Mouse (Mus musculus) MEL-GATA-1-ER (cell line): ENCODE measurements around the gene 2900026A02Rik.

Experiments
- DNase-seq: peaks from one replicate; pipeline ENCODE4 v3.0.0-alpha.2; 2012; ENCODE audit warnings: low read depth; ENCODE audit errors: extremely low read depth

2900026A02Rik gene

DNA sequence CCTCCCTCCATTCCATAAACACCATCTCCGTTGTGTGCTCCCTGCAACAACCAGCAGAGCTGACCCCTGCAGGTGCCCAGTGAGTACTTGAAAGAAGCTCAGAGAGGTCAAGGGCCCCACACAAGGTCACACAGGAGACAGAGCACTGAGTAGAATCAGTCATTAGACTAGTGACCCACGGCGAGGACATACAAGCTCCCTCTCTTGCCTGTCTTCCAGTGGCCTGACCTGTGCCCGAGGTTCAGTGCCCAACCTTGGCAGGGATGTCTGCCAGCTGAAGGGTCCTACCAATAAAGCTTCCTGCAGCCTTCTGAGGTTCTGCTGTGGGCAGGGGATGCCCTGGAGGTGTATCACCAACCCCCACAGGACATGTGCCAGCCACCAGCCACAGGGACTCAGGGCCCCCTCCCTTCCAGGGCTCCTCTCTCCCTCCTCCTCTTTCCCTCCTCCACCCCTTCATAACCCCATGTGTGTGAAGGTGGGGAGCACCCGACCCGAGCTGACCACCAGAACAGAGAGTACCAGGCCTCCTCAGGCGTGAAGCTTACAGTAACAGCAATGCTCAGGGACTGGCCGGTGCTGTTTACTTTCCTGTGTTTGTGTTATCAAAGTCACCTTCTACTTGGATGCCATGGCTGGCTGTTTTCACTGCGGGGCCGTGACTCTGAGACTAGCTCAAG, 8.7 kb downstream of the 2900026A02Rik start:
- DNase-seq = no peak

DNA sequence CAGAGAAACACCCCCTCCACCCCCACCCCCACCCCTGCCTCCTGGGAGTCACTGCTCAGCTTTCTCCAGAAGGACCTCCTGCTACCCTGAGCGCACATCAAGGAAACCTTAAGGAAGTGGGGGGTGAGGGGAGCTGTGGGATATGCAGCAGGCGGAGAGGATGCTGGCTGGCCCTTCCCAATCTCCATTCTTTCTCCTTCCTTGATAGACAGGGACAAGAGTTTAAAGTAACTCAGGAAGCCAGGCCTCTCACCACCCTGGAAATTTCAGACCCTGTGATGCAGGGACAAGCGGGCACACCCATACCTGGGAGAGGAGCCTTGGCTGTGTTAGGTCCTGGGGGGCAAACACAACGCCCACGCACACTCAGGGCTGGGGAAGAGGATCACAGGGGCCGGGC, 10.7 kb downstream of the 2900026A02Rik start:
- no peak for DNase-seq

DNA sequence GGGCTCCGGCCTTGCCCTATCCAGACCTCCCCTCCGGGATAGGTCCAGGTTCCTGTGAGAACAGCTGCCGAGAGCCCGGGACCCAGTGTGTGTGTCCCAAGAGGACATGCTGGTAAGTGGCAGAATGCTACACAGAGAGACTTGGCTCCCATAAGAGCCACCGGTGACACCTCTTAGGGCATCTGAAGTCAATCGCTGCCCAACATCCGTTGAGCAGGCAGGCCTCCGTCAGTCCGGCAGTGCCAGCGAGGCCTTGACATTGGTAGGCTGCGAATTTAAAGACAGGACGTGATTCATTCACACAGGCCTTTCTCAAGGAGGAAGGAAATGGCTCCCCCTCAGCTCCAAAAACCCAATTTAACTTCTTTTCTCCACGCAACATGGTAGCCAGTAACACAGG, 11.1 kb downstream of the 2900026A02Rik start:
- no peak for DNase-seq

DNA sequence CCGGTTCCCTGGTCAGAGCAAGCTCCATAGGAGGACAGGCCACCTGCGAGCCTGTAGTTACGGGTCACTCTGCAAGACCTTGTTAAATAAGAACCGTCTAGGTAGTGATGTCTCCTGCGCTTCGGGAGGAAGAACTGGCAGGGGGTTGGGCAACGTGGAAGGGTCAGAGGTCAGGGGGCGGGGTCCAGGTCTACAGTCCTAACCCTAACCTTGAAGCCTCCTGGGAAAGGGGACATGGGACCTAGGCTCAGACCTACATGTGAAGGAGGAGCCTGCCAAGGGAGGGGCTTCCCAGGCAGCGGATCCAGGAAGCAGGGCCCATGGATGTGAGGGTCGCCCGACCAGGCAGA, 11.7 kb downstream of the 2900026A02Rik start:
- DNase-seq = no peak

DNA sequence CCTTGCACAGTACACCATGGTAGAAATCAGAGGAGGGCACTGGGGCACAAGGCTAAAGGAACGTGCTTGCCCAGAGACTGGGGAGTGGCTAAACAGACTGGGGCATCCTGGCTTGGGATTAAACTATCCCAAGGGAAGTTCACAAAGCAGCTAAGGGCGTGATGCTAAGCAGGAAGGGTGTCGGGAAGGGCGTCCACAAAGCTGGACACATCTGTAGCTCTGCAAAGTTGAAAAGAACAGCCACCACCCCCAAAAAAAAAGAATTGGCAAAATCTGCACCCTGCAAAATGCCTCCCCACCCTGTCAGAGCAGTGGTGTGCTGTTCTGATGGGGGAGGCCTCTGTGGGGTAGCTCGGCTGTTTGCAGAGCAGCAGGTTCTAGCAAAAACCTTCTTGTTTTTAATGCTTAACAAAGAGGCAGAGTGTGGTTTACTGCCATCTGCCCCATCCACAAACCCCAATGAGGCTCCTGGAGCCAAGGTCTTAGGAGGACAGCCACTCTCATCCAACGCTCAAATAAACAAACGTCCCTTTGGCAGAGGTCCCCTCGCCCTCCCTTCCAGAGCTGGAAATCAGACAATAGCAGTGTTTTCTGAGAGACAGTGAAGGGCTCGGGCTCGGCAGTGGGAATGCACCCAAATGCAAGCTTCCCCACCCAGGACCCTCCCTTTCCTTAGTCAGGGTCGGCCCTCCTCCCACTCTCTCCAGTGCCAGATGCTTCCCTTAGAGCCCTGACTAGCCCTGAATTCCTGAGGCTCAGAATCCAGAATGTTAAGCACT, 12.2 kb downstream of the 2900026A02Rik start:
- DNase-seq = no peak

DNA sequence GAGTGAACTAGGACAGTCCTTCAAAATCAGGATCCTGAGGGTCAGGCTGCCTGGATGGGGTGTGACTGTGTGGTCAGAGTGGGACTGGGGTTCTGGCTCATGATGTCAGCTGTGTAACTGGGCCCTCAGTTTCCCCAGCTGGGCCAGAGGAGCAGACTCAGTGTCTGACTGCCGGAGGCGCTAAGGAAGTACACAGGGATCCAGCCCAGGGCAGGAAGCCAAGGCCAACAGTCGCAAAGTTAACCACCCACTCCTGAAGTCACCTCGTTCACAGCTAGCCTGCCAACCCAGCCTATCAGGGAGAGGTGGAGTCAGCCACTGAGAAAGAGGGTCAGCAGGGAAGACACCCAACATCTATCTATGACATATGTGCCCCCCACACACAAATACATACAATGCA, 13.0 kb downstream of the 2900026A02Rik start:
- DNase-seq = no peak

DNA sequence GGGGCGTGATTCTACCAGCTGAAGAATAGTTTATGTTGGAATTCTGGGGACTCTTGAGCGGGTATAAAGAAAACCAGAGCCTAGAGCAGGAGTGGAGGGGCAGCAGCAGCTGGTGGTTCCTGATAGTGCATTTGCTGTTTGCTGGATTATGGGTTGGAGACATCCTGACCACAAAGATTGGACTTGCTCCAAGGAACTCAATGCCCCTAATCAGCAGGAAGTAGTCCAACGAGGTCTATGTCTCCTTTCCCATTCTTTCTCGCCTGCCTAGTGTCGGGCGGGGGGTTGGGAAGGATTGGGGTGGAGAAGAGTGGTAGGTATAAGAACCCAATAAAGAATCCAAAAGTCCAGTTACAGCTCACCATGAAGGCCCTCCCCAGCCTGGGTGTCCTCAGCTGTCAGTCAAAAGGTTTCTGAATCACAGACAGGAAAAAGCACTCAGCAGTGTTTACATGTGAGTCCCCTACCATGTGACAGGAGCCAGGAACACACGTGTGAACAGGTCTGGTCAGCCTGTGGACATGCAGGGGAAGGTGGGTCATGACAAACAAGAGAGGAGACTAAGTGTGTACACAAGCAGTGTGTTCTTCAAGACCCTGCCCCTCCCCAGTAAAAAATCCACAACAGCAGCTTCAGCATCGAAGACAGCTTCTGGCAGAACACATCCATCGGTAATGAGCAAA, 14.2 kb downstream of the 2900026A02Rik start:
- no peak for DNase-seq

DNA sequence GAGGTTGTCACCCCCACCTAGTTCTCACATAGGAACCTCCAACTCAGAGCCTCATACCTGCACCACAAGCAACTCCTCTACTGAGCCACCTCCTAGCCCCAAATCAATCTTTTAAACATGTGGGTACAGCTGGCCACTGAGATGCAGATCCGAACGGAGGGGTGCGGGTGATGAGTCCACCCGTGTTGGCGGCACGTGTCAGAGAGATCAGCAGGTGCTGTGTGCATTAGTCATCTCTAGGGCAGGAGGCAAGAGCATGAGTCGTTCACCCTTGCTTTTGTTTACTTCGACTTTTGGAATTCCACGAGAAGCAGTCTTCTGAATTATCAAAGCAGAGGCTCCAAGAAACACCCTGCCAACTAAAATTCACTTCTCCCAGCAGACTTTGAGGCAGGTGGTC, 16.8 kb downstream of the 2900026A02Rik start:
- DNase-seq = no peak

DNA sequence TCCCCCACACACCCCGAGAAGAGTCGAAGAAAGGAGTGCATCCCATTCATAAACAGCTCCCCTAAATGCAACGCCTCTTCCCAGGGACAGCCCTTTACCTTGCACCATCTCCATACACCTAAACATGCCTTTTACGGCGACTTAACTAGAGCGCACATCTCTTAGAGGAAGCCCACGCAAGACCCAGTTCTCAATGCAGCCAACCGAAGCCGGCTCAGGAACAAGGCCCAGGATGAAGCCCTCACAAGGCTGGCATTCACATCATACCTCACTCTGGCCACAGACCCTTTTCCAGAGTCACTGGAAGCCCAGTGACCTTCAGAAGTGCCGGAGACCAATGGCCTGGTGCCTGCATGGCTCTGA, 21.3 kb downstream of the 2900026A02Rik start:
- no peak for DNase-seq

DNA sequence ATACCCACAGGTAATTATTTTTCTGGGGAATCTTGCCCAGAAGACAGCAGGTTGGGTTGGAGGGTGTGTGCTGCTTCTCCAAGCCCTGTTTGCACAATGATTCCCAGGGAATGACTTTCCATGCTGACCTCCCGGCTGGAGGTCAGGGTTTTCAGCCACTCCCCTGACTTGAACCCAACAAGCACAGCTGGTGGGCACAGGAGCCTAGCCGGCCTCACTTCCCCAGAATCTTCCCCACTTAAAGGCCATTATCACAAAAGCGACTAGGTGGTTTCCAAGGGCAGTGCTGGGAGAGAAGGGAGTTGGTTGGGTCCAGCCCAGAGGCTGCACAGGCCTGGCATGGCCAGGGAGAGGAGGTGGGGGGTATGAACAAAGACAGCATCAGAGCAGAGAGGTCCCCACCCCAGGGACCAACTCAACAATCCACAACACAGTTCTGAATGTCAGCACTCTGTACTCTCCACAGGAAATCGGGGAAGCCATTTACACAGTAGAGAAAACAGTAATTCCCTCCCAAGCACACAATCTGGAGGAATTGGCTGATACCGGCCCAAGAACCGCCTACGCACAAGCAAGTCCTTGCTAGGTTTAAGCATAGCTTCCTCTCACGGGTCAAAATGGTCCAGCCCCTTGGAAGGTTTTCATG, 21.8 kb downstream of the 2900026A02Rik start:
- DNase-seq = no peak

DNA sequence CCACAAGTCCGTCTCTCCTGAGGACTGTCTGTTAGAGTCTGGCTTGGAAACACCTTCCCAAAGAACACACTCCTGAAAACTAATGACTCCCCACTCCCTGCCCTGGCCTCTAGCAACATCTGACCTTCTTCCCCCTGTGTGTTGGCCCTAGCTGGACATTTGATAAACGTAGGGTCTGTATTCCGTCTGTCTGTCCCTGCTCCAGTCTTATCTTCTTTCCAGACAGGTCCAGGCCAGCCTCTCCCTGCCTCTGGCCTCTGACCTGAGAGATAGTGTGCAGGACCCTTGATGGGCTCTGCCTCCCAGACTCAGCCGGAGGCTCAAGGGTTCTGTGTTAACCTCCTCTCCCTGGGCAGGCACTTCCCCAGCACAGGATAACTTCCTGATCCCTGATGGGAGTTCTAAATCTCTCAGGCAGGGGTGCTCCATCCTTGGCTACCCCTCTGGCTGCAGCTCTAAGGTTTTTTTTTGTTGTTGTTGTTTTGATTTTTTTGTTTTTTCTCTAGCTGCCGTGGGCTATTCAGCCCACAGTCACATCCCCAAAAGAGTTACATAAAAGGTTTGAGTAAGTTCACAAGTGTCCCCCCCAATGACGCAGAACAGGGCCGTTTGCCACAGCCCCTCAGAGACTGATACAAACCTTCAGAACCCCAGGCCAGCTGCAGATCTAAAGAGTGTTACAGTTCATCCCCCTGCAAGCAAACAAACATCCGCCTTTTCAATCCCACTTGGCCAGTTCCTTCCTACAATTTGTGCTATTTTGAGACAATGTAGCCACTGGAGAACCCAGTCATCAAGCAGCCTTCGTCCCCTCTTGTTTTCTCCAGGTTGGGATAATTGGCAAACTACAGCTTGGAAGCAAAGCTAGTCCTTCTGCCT, 23.9 kb downstream of the 2900026A02Rik start:
- DNase-seq = no peak

DNA sequence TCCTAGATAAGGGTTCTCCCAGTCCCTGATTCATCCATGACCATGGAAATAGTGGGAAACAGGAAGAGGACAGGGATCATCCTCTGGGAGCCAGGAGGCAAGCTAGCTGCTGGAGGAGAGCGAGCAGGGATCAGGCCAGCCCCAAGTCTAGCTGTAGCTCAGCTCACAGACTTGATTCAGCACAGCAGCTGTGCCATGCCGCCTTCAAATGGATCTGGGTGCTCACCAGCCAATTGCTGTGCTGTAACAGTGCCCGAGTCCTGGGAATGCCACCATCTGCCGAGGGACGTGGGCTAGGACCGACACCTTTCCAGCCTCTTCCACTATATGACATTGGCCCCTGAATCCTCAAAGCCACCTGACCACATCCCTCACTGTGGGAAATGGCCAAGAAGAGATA, 25.1 kb downstream of the 2900026A02Rik start:
- DNase-seq = no peak

DNA sequence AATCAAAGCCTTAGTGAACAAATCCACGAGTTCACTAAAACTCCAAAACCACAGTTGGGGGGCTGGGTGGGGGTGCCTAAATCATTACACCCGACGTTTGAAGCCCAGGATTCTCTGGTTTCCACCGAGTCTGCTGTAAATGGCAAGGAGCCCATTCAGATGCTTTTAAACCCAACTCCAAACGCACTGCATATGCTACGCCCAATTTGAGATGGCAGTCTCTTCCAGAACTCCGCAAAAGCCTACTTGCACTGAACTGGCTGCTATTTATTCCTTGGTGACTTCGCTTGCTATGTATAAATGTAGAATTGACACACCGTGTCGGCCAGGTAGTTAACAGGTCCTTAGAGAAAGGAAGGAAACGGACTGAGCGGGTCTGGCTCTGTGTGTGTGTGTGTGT, 25.6 kb downstream of the 2900026A02Rik start:
- no peak for DNase-seq

DNA sequence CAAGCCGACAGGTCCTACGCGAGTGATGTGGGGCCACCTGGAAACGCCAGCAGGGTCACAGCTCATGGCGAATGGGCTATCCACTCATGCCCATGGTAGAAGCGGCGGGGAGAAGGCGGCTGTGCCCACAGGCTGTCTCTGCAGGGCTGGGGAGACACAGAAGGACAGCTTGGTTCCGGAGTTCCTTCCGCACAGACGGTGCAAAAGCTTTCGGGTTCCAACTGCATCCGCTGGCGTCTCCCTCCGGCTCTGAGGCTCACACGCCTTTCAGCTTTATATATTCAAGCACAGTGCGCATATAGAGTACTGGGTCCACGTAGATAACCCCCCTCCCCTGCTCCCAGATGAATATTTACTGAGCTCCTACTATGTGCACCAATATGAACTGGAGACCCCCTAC, 27.3 kb downstream of the 2900026A02Rik start:
- DNase-seq = no peak

DNA sequence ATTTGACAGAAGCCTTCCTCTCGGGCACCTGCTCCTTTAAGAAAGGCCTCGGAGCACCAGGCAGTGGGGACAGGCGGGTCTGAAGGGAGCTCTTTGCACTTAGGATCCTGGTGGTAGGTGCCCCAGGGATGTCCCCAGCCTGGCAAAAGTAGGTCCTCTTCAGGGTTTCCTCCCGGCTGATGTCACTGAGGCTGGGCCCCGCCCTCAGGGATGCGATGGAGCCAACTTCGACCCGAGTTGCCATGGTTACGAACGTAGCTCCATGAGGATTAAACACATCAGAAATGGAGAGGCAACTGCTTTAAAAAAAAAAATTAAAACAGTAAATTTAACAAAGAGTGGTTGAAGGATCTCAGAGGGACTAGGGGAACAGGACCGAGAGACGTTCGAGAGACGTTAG, 29.1 kb downstream of the 2900026A02Rik start:
- no peak for DNase-seq

DNA sequence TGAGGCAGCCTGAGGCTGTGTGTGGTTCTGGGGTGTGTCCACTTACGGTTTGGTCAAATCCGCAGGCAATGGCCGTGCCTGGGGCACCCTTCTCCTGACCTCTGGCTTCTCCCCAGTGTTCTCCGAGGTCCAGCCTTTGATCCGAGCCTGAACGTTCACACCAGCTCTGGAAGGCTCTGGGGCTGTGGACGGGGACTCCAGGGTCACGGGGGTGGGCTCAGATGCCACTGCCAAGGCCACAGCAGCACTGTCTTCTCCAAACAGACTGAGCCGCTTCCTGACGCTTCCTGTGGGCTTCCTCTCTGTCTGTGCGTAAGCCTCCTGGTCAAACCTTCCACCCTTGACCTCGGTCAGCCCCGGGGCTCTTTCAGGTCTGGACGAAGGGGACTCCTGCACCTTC, 30.5 kb downstream of the 2900026A02Rik start:
- no peak for DNase-seq

DNA sequence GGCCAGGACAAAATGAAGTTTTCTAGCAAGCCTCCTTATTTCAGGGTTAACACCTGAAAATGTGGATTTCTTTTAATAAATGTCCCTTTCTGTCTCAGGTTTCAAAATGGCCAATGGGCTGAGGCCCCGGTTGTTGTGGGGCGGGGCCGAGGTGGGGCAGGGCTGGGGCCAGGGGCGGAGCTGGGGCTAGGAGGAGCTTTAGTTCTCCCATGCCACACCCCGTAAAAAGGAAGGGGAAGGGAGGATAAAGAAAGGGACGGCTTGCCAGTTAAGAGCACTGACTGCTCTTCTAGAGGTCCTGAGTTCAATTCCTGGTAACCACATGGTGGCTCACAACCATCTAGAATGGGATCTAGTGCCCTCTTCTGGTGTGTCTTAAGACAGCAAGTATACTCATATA, 39.6 kb downstream of the 2900026A02Rik start:
- no peak for DNase-seq

DNA sequence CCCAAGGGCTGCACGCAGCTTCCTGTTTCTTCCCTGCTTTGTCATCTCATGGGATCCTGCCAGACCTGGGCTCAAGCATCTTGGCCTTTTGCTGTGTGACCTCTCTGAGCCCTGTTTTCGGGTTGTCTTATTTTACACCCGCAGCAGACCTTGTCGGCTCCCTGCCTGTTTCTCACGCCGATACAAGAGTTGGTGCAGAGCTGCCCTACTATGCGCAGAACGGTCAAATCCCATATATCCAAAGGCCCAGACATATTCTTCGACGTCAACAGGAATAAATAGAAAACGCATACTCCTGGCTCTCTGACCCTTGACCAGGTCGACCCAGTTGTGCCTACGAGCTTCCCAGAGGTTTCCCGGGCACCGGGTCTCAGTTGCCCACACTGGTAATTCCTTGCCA, 40.3 kb downstream of the 2900026A02Rik start:
- no peak for DNase-seq

DNA sequence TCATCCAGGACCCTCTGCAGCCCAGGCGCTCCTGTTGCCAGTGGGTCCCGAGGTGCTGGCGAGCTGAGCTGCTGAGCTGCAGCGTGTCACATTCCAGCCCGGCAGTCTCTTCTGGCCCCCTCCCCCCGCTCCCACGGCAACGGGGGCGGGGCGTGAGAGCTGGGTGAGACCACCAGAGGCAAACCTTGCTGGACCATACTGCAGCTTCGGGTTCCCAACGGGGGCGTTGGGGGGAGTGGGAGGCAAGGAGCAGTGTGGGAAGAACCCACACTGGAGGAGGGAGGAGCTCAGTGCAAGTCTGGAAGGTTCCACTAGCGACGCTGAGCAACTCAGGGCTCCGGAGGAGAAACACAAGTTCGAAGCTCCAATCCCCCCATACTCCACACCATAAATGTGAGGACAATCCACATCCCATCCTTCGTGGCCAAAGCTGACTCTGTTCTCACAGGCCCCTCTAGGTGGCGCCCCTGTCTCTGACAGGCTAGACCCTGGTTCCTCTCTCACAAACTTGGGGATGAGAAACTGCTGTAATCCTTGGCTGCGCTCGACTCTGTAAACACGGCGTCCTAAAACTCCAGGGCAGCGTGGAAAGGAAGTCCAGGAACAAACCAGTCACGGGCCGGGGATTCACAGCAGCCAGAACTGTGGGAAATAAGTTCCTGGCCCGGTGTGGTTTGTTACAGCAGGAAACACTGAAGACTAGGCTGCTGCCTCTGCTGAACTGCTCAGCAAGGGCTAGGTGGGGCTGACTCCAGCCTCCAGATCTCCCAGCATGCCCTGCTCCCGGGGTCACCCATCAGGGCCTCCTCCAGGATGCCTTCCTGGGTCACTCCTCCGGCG, 41.0 kb downstream of the 2900026A02Rik start:
- no peak for DNase-seq

DNA sequence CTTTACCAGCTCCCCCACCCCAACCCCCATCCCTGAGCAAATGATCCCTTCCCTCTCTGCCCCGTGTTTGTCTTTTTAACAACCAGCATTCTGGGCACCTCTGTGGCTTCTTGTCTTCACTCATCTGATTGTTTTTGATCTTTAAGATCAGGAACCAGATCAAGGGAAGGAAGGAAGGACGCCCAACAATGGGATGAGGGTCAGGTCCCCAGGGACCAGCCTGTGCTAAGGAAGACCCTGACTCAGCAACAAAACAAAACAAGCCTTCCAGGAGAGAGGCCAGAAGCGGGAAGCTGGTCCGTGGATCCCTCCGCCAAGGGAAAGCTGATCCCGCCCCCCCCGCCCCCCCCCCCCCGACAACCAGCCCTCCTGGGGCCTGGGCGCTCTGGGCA, 41.6 kb downstream of the 2900026A02Rik start:
- no peak for DNase-seq
